In the genomic region with DNA sequence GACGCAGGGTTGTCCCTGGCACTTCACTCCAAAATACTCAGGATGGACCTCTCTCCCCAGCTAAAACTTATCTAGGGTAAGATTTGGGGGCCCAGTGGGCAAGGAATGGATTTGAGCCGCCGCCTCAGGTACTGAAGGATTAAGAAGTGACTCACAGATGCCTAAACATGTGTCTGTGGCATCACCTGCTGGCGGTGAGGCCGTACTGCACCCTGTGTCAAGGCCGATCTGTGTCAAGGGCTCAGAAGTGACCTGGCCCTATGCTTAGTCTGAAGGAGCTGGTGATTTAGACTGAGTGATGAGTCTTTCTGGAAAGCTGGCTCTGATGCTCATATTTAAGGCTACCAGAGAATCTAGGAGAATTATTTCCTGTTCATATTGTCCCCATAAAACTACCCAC, we compare ENCODE assay signal across 8 mouse cellular contexts. TPM values are rescaled to one million over a fixed set of nuclear protein-coding genes. Genes with fewer than 3 reads are reported as not detected.
DNase-seq lines count a peak whose midpoint lies in the region; ATAC-seq and TF ChIP-seq lines count a peak whose summit lies in the region.

No protein-coding gene starts in this region.

- no peak overlapping the region for H3K4me2 ChIP-seq in hindbrain, embryonic 14.5 days (replicated peaks)
- H3K4me2 ChIP-seq in midbrain, embryonic 14.5 days (ENCODE audit: low read length), result no peak overlapping the region

- TF ChIP-seq CTCF in bone marrow, adult 2 months (IDR thresholded peaks at IDR 0.05; ENCODE audit: control insufficient read depth, insufficient read depth, low read length), result peak; percentile 92
- TF ChIP-seq CTCF in embryonic fibroblast, embryonic 13.5 days (IDR thresholded peaks at IDR 0.05; ENCODE audit: borderline replicate concordance, insufficient read depth, low read length), result peak; percentile 97
- TF ChIP-seq CTCF in testis, adult 2 months (IDR thresholded peaks at IDR 0.05; ENCODE audit: control insufficient read depth, insufficient read depth, insufficient replicate concordance, low read depth, low read length), result peak; percentile 85; the same call in 1 of the 2 replicates

- TF ChIP-seq POLR2A in bone marrow, adult 2 months (IDR thresholded peaks at IDR 0.05; ENCODE audit: borderline replicate concordance, control insufficient read depth, low read depth, low read length), result no peak
- no peak for TF ChIP-seq POLR2A in embryonic fibroblast, embryonic 13.5 days (IDR thresholded peaks at IDR 0.05; ENCODE audit: low read depth, low read length)
- no peak for TF ChIP-seq POLR2A in testis, adult 2 months (IDR thresholded peaks at IDR 0.05; ENCODE audit: control insufficient read depth, low read depth, low read length)

- H3K4me3 ChIP-seq in bone marrow, adult 2 months (replicated peaks; ENCODE audit: control insufficient read depth, low read depth, low read length), result no peak overlapping the region
- no peak overlapping the region for H3K4me3 ChIP-seq in embryonic fibroblast, embryonic 13.5 days (ENCODE audit: insufficient read depth, low read length)
- no peak overlapping the region for H3K4me3 ChIP-seq in hindbrain, embryonic 14.5 days (replicated peaks; ENCODE audit: low read length)
- no peak overlapping the region for H3K4me3 ChIP-seq in limb, embryonic 10.5 days
- no peak overlapping the region for H3K4me3 ChIP-seq in midbrain, embryonic 14.5 days (replicated peaks; ENCODE audit: low read depth, low read length)
- no peak overlapping the region for H3K4me3 ChIP-seq in testis, adult 2 months (ENCODE audit: control insufficient read depth, low read depth, low read length)

- no peaks in the 10 kb centered on the region for H3K27me3 ChIP-seq in hindbrain, embryonic 14.5 days (ENCODE audit: control insufficient read depth, insufficient read depth, low read length)
- peaks cover 68% of the 10 kb centered on the region for H3K27me3 ChIP-seq in limb, embryonic 10.5 days (ENCODE audit: low read depth, poor library complexity, severe bottlenecking)
- no peaks in the 10 kb centered on the region for H3K27me3 ChIP-seq in midbrain, embryonic 14.5 days (ENCODE audit: control insufficient read depth, insufficient read depth, low read length)
- H3K27me3 ChIP-seq in testis, adult 2 months (ENCODE audit: control insufficient read depth, insufficient read depth, low read length), result no peaks in the 10 kb centered on the region

- H3K9ac ChIP-seq in hindbrain, embryonic 14.5 days, result no peak overlapping the region
- H3K9ac ChIP-seq in midbrain, embryonic 14.5 days (replicated peaks; ENCODE audit: low read length), result no peak overlapping the region

- DNase-seq in layer of hippocampus, adult 11-12 months (ENCODE audit: low spot score), result peak; percentile 75
- DNase-seq in layer of hippocampus, adult 9-10 months (ENCODE audit: low spot score), result no peak
- DNase-seq in hindbrain, embryonic 14.5 days (ENCODE audit: low spot score), result peak; percentile 71
- peak; percentile 75 for DNase-seq in limb, embryonic 10.5 days (ENCODE audit: low spot score)
- DNase-seq in midbrain, embryonic 14.5 days, result peak; percentile 80

- H3K9me3 ChIP-seq in hindbrain, embryonic 14.5 days (ENCODE audit: control insufficient read depth, low read length), result no peaks in the 10 kb centered on the region
- H3K9me3 ChIP-seq in limb, embryonic 10.5 days (replicated peaks), result no peaks in the 10 kb centered on the region
- no peaks in the 10 kb centered on the region for H3K9me3 ChIP-seq in midbrain, embryonic 14.5 days (ENCODE audit: control insufficient read depth, low read length)

- 0 out of 2 replicates have a peak, but pooled peaks cover 5% of the 10 kb centered on the region for H3K36me3 ChIP-seq in hindbrain, embryonic 14.5 days (replicated peaks; ENCODE audit: control insufficient read depth, insufficient read depth)
- H3K36me3 ChIP-seq in limb, embryonic 10.5 days, result no peaks in the 10 kb centered on the region
- H3K36me3 ChIP-seq in midbrain, embryonic 14.5 days (ENCODE audit: control insufficient read depth, insufficient read depth, low read length), result no peaks in the 10 kb centered on the region
- H3K36me3 ChIP-seq in testis, adult 2 months (ENCODE audit: control insufficient read depth, insufficient read depth, low read length), result no peaks in the 10 kb centered on the region

- H3K27ac ChIP-seq in bone marrow, adult 2 months (ENCODE audit: control insufficient read depth, insufficient read depth, low read depth, low read length, poor library complexity), result no peak overlapping the region
- no peak overlapping the region for H3K27ac ChIP-seq in embryonic fibroblast, embryonic 13.5 days (ENCODE audit: insufficient read depth, low read length)
- H3K27ac ChIP-seq in hindbrain, embryonic 14.5 days, result no peak overlapping the region
- H3K27ac ChIP-seq in limb, embryonic 10.5 days, result no peak overlapping the region
- no peak overlapping the region for H3K27ac ChIP-seq in midbrain, embryonic 14.5 days (replicated peaks; ENCODE audit: low read depth, low read length)
- H3K27ac ChIP-seq in testis, adult 2 months (ENCODE audit: control insufficient read depth, insufficient read depth, low read depth, low read length), result no peak overlapping the region

- H3K4me1 ChIP-seq in bone marrow, adult 2 months (ENCODE audit: control insufficient read depth, insufficient read depth, low read length), result peaks cover 1% of the 10 kb centered on the region; the same call in 1 of the 2 replicates
- no peaks in the 10 kb centered on the region for H3K4me1 ChIP-seq in embryonic fibroblast, embryonic 13.5 days (ENCODE audit: control insufficient read depth, insufficient read depth, low read length)
- no peaks in the 10 kb centered on the region for H3K4me1 ChIP-seq in hindbrain, embryonic 14.5 days (replicated peaks; ENCODE audit: control insufficient read depth, insufficient read depth, low read length)
- peaks cover 6% of the 10 kb centered on the region for H3K4me1 ChIP-seq in limb, embryonic 10.5 days
- no peaks in the 10 kb centered on the region for H3K4me1 ChIP-seq in midbrain, embryonic 14.5 days (ENCODE audit: control insufficient read depth, insufficient read depth, low read length)
- no peaks in the 10 kb centered on the region for H3K4me1 ChIP-seq in testis, adult 2 months (ENCODE audit: control insufficient read depth, insufficient read depth, low read length)

- WGBS in bone marrow, adult 2 months, result 23% methylated on average over 6 of the region's 6 CpGs
- WGBS in hindbrain, embryonic 14.5 days, result 14% methylated on average over 6 of the region's 6 CpGs
- 16% methylated on average over 6 of the region's 6 CpGs for WGBS in limb, embryonic 10.5 days
- 16% methylated on average over 6 of the region's 6 CpGs for WGBS in midbrain, embryonic 14.5 days

- peak; percentile 71; the same call in 1 of the 2 replicates for ATAC-seq in hindbrain, embryonic 14.5 days (ENCODE audit: low FRiP score)
- ATAC-seq in midbrain, embryonic 14.5 days (ENCODE audit: low FRiP score, low TSS enrichment), result peak; percentile 71

RNA-seq across cellular contexts. Expression of a gene that starts 5.7 kb away (rescaled TPM):
- 1.7 and 2.2 TPM in 2 replicates for polyA plus RNA-seq in bone marrow, adult 2 months (2011; ENCODE audit: insufficient read depth, insufficient read length, low replicate concordance, missing spikeins)
- 3.2 and 4.3 TPM in 2 replicates for polyA plus RNA-seq in embryonic fibroblast, embryonic 13.5 days (2011; ENCODE audit: insufficient read length, low read depth, missing spikeins)
- polyA plus RNA-seq in hindbrain, embryonic 14.5 days (2014; fragmentation: Nextera tagmentation; extraction: Ambion mirVana), result 154 and 160 TPM in 2 replicates
- polyA plus RNA-seq in limb, embryonic 10.5 days (2016; fragmentation: Nextera tagmentation; extraction: Ambion mirVana), result 3.7 and 7.7 TPM in 2 replicates
- polyA plus RNA-seq in midbrain, embryonic 14.5 days (2014; fragmentation: Nextera tagmentation; extraction: Ambion mirVana), result 138 and 176 TPM in 2 replicates
- 4.0 and 4.3 TPM in 2 replicates for polyA plus RNA-seq in testis, adult 2 months (2012; rRNA removed)

RNA-seq across cellular contexts. Expression of a gene that starts 15.0 kb away (rescaled TPM):
- 8.1 TPM in 1 of 2 replicates, not detected in the other for polyA plus RNA-seq in bone marrow, adult 2 months (2011; ENCODE audit: insufficient read depth, insufficient read length, low replicate concordance, missing spikeins)
- polyA plus RNA-seq in embryonic fibroblast, embryonic 13.5 days (2011; ENCODE audit: insufficient read length, low read depth, missing spikeins), result 4.3 and 5.3 TPM in 2 replicates
- 0.25 and 0.39 TPM in 2 replicates for polyA plus RNA-seq in hindbrain, embryonic 14.5 days (2014; fragmentation: Nextera tagmentation; extraction: Ambion mirVana)
- 113 and 153 TPM in 2 replicates for polyA plus RNA-seq in limb, embryonic 10.5 days (2016; fragmentation: Nextera tagmentation; extraction: Ambion mirVana)
- polyA plus RNA-seq in midbrain, embryonic 14.5 days (2014; fragmentation: Nextera tagmentation; extraction: Ambion mirVana), result 0.22 and 0.31 TPM in 2 replicates
- 1.8 and 2.0 TPM in 2 replicates for polyA plus RNA-seq in testis, adult 2 months (2012; rRNA removed)

RNA-seq across cellular contexts. Expression of a gene that starts 18.8 kb away (rescaled TPM):
- 3.5 and 7.7 TPM in 2 replicates for polyA plus RNA-seq in bone marrow, adult 2 months (2011; ENCODE audit: insufficient read depth, insufficient read length, low replicate concordance, missing spikeins)
- 105 and 113 TPM in 2 replicates for polyA plus RNA-seq in embryonic fibroblast, embryonic 13.5 days (2011; ENCODE audit: insufficient read length, low read depth, missing spikeins)
- polyA plus RNA-seq in hindbrain, embryonic 14.5 days (2014; fragmentation: Nextera tagmentation; extraction: Ambion mirVana), result 7.9 and 8.2 TPM in 2 replicates
- 4.4 and 6.1 TPM in 2 replicates for polyA plus RNA-seq in limb, embryonic 10.5 days (2016; fragmentation: Nextera tagmentation; extraction: Ambion mirVana)
- polyA plus RNA-seq in midbrain, embryonic 14.5 days (2014; fragmentation: Nextera tagmentation; extraction: Ambion mirVana), result 8.9 and 9.5 TPM in 2 replicates
- polyA plus RNA-seq in testis, adult 2 months (2012; rRNA removed), result 4.9 and 5.7 TPM in 2 replicates

Comparison
In these comparisons a context has a peak if more than half of its experiments do, and no peak if none do; other contexts are left out.
1. RNA of a gene that starts 5.7 kb away (polyA plus RNA-seq): 154 to 160 TPM in hindbrain, embryonic 14.5 days and 138 to 176 TPM in midbrain, embryonic 14.5 days; 3.7 to 7.7 TPM in limb, embryonic 10.5 days, 4.0 to 4.3 TPM in testis, adult 2 months, 3.2 to 4.3 TPM in embryonic fibroblast, embryonic 13.5 days and 1.7 to 2.2 TPM in bone marrow, adult 2 months; every median in the first group is over 10 times any median in the second.
2. RNA of a gene that starts 15.0 kb away (polyA plus RNA-seq): 113 to 153 TPM in limb, embryonic 10.5 days; 8.1 TPM in bone marrow, adult 2 months, 4.3 to 5.3 TPM in embryonic fibroblast, embryonic 13.5 days, 1.8 to 2.0 TPM in testis, adult 2 months, 0.25 to 0.39 TPM in hindbrain, embryonic 14.5 days and 0.22 to 0.31 TPM in midbrain, embryonic 14.5 days; every median in the first group is over 10 times any median in the second.
3. RNA of a gene that starts 18.8 kb away (polyA plus RNA-seq): 105 to 113 TPM in embryonic fibroblast, embryonic 13.5 days; 8.9 to 9.5 TPM in midbrain, embryonic 14.5 days, 7.9 to 8.2 TPM in hindbrain, embryonic 14.5 days, 3.5 to 7.7 TPM in bone marrow, adult 2 months, 4.4 to 6.1 TPM in limb, embryonic 10.5 days and 4.9 to 5.7 TPM in testis, adult 2 months; every median in the first group is over 10 times any median in the second.
4. Peak in every context shown above with its lines, with median percentiles within 50 percentile points of each other: CTCF ChIP-seq.